Mouse (Mus musculus): ENCODE data around the gene Espn.

Espn gene

GRCm38 (mm10) chr4:152125161-152126025 is 26.8 kb downstream of the Espn start:
- DNase-seq (ENCODE audit: low spot score), result peak; percentile 65

- DNase-seq (ENCODE audit: low spot score), result no peak
These were observed 27.7 kb downstream of the Espn start for GRCm38 (mm10) chr4:152124361-152124961.

- no peak for DNase-seq (ENCODE audit: low spot score)
These were observed 31.0 kb downstream of the Espn start for GRCm38 (mm10) chr4:152121183-152121505.

- no peak for DNase-seq (ENCODE audit: low spot score)
These were observed 31.6 kb downstream of the Espn start for GRCm38 (mm10) chr4:152120311-152121182.

GRCm38 (mm10) chr4:152119396-152120292 is 32.5 kb downstream of the Espn start:
- DNase-seq (ENCODE audit: low spot score), result no peak

- DNase-seq (ENCODE audit: low spot score), result no peak
These were observed 34.6 kb downstream of the Espn start for GRCm38 (mm10) chr4:152117538-152117937.

GRCm38 (mm10) chr4:152115921-152116612 is 36.1 kb downstream of the Espn start, which contains the start of gene Tnfrsf25:
Gene Tnfrsf25 (plus strand): TSS chr4:152115934.
- DNase-seq (ENCODE audit: low spot score), result no peak

- DNase-seq (ENCODE audit: low spot score), result no peak
These were observed 38.1 kb downstream of the Espn start for GRCm38 (mm10) chr4:152114080-152114479.

GRCm38 (mm10) chr4:152112329-152112728 is 39.8 kb downstream of the Espn start:
- DNase-seq (ENCODE audit: low spot score), result no peak

- no peak for DNase-seq (ENCODE audit: low spot score)
These were observed 41.5 kb downstream of the Espn start for GRCm38 (mm10) chr4:152110689-152111088.

- DNase-seq (ENCODE audit: low spot score), result no peak
These were observed 42.7 kb downstream of the Espn start for GRCm38 (mm10) chr4:152109509-152109908.

GRCm38 (mm10) chr4:152108673-152109072 is 43.5 kb downstream of the Espn start:
- DNase-seq (ENCODE audit: low spot score), result no peak

- DNase-seq (ENCODE audit: low spot score), result no peak
These were observed 44.1 kb downstream of the Espn start for GRCm38 (mm10) chr4:152107971-152108509.

- no peak for DNase-seq (ENCODE audit: low spot score)
These were observed 44.7 kb downstream of the Espn start for GRCm38 (mm10) chr4:152107493-152107892.

GRCm38 (mm10) chr4:152106746-152107145 is 45.4 kb downstream of the Espn start:
- DNase-seq (ENCODE audit: low spot score), result no peak

- no peak for DNase-seq (ENCODE audit: low spot score)
These were observed 49.1 kb downstream of the Espn start for GRCm38 (mm10) chr4:152103025-152103424.

- no peak for DNase-seq (ENCODE audit: low spot score)
These were observed 50.2 kb downstream of the Espn start for GRCm38 (mm10) chr4:152101921-152102320.

GRCm38 (mm10) chr4:152101081-152101653 is 51.0 kb downstream of the Espn start:
- no peak for DNase-seq (ENCODE audit: low spot score)

- DNase-seq (ENCODE audit: low spot score), result no peak
These were observed 51.6 kb downstream of the Espn start for GRCm38 (mm10) chr4:152100541-152100940.

Measured in ovary, adult 18-20 months (tissue).